Mouse (Mus musculus) stomach, embryonic 14.5 days (tissue): ENCODE results near the gene Zp3. TPM values are rescaled to one million over a fixed set of nuclear protein-coding genes. Genes with fewer than 3 reads are reported as not detected.

Experiments used
- ATAC-seq: fragments of 200-750 bp; cut with Nextera tagmentation; 2 replicates; pipeline ENCODE4 v1.8.0; 2017; ENCODE audit warnings: low read depth, moderate TSS enrichment; ENCODE audit not compliant: insufficient number of reproducible peaks, insufficient read depth, low FRiP score
- H3K27ac ChIP-seq: fragments of 300-500 bp; sonication (generic); 2 replicates; pipeline ENCODE4 v1.5.1; 2014; ENCODE audit warnings: mild to moderate bottlenecking, low read length, moderate library complexity, mixed read lengths
- H3K27me3 ChIP-seq: fragments of 300-500 bp; sonication (generic); 2 replicates; pipeline ENCODE4 v1.6.1; 2014; ENCODE audit warnings: low read length, control low read depth, mixed read lengths; ENCODE audit not compliant: control insufficient read depth, insufficient read depth
- H3K36me3 ChIP-seq: fragments of 300-500 bp; sonication (generic); 2 replicates; pipeline ENCODE4 v1.6.1; 2014; ENCODE audit warnings: mild to moderate bottlenecking, control low read depth, low read length, moderate library complexity, mixed read lengths; ENCODE audit not compliant: control insufficient read depth, insufficient read depth
- H3K4me1 ChIP-seq: fragments of 300-500 bp; sonication (generic); 2 replicates; pipeline ENCODE4 v1.6.1; 2014; ENCODE audit warnings: low read length, control low read depth, mixed read lengths; ENCODE audit not compliant: control insufficient read depth, insufficient read depth
- H3K4me2 ChIP-seq: fragments of 300-500 bp; sonication (generic); replicated peaks from 2 replicates; pipeline ENCODE4 v1.6.1; 2014; ENCODE audit warnings: low read depth, low read length, control low read depth
- H3K4me3 ChIP-seq: fragments of 300-500 bp; sonication (generic); 2 replicates; pipeline ENCODE4 v1.5.1; 2014; ENCODE audit warnings: low read depth, low read length, control low read depth
- H3K9ac ChIP-seq: fragments of 300-500 bp; sonication (generic); replicated peaks from 2 replicates; pipeline ENCODE4 v1.6.1; 2014; ENCODE audit warnings: low read depth, mild to moderate bottlenecking, control low read depth, low read length, moderate library complexity, mixed read lengths
- H3K9me3 ChIP-seq: fragments of 300-500 bp; sonication (generic); 2 replicates; pipeline ENCODE4 v1.6.1; 2016; ENCODE audit warnings: low read depth, low read length, control low read depth; ENCODE audit not compliant: control insufficient read depth
- WGBS: fragments of 180-500 bp; shearing (Covaris S2); extraction: QIAGEN DNeasy Blood & Tissue Kit; methylation state at CpG from one replicate; pipeline ENCODE4 v1.1.7; 2014; 5-methylcytosine and 5-hydroxymethylcytosine counted together
- polyA plus RNA-seq: library from polyadenylated mRNA; unstranded; fragments of >200 nt; fragmentation: Nextera tagmentation; extraction: Ambion mirVana; gene quantifications from 2 replicates; pipeline ENCODE4 v1.2.1, GENCODE M21; 2014

Zp3 gene
- polyA plus RNA-seq, 1 experiment from 2014 or later: not detected

- Histone ChIP-seq H3K4me1 (0 out of 2 replicates have a peak, but pooled peaks cover 3% of the 10 kb centered on the region), H3K9ac (no peak overlapping the region), H3K27me3 (no peaks in the 10 kb centered on the region), H3K36me3 (peaks cover 8% of the 10 kb centered on the region), H3K4me2 (no peak overlapping the region), H3K4me3 (no peak overlapping the region), H3K27ac (no peak overlapping the region), H3K9me3 (no peaks in the 10 kb centered on the region)
- WGBS: 94% methylated on average over 2 of the region's 2 CpGs
- ATAC-seq: no peak
Measured at GRCm38 (mm10) chr5:136018726-136019125, 38.8 kb downstream of the Zp3 start.

GRCm38 (mm10) chr5:136019907-136020306, 40.0 kb downstream of the Zp3 start:
- no peak overlapping the region for H3K9ac ChIP-seq
- H3K4me1 ChIP-seq: 0 out of 2 replicates have a peak, but pooled peaks cover 3% of the 10 kb centered on the region
- no peaks in the 10 kb centered on the region for H3K27me3 ChIP-seq
- no peak overlapping the region for H3K4me2 ChIP-seq
- H3K36me3 ChIP-seq: peaks cover 8% of the 10 kb centered on the region
- no peak overlapping the region for H3K27ac ChIP-seq
- peak; percentile 44; the same call in 1 of the 2 replicates for ATAC-seq
- H3K4me3 ChIP-seq: no peak overlapping the region
- H3K9me3 ChIP-seq: no peaks in the 10 kb centered on the region
- 29% methylated on average over 1 of the region's 1 CpGs for WGBS

- Histone ChIP-seq H3K4me2 (no peak overlapping the region), H3K4me3 (no peak overlapping the region), H3K27me3 (no peaks in the 10 kb centered on the region), H3K4me1 (no peaks in the 10 kb centered on the region), H3K27ac (no peak overlapping the region), H3K9me3 (no peaks in the 10 kb centered on the region), H3K9ac (no peak overlapping the region), H3K36me3 (peaks cover 16% of the 10 kb centered on the region)
- no peak for ATAC-seq
- 78% methylated on average over 3 of the region's 3 CpGs for WGBS
Measured at GRCm38 (mm10) chr5:136025712-136026111, 45.8 kb downstream of the Zp3 start.

GRCm38 (mm10) chr5:136026859-136027258, 47.0 kb downstream of the Zp3 start:
- H3K27me3 ChIP-seq: no peaks in the 10 kb centered on the region
- H3K9me3 ChIP-seq: no peaks in the 10 kb centered on the region
- H3K9ac ChIP-seq: no peak overlapping the region
- H3K27ac ChIP-seq: no peak overlapping the region
- H3K36me3 ChIP-seq: peaks cover 23% of the 10 kb centered on the region
- H3K4me2 ChIP-seq: no peak overlapping the region
- WGBS: 91% methylated on average over 9 of the region's 9 CpGs
- ATAC-seq: no peak
- no peak overlapping the region for H3K4me3 ChIP-seq
- H3K4me1 ChIP-seq: no peaks in the 10 kb centered on the region

- Histone ChIP-seq H3K4me1 (no peaks in the 10 kb centered on the region), H3K9ac (no peak overlapping the region), H3K9me3 (no peaks in the 10 kb centered on the region), H3K27me3 (no peaks in the 10 kb centered on the region), H3K27ac (no peak overlapping the region), H3K36me3 (peaks cover 32% of the 10 kb centered on the region), H3K4me2 (no peak overlapping the region), H3K4me3 (no peak overlapping the region)
- WGBS: 79% methylated on average over 11 of the region's 11 CpGs
- no peak for ATAC-seq
Measured at GRCm38 (mm10) chr5:136027612-136028311, 47.9 kb downstream of the Zp3 start.

- Histone ChIP-seq H3K36me3 (peaks cover 26% of the 10 kb centered on the region), H3K4me1 (no peaks in the 10 kb centered on the region), H3K9ac (no peak overlapping the region), H3K9me3 (no peaks in the 10 kb centered on the region), H3K27me3 (no peaks in the 10 kb centered on the region), H3K27ac (no peak overlapping the region), H3K4me2 (no peak overlapping the region), H3K4me3 (no peak overlapping the region)
- no peak for ATAC-seq
- 81% methylated on average over 4 of the region's 4 CpGs for WGBS
Measured at GRCm38 (mm10) chr5:136034868-136035267, 55.0 kb downstream of the Zp3 start.

- H3K9me3 ChIP-seq: no peaks in the 10 kb centered on the region
- no peaks in the 10 kb centered on the region for H3K4me1 ChIP-seq
- WGBS: 84% methylated on average over 1 of the region's 1 CpGs
- no peak for ATAC-seq
- no peak overlapping the region for H3K4me3 ChIP-seq
- no peaks in the 10 kb centered on the region for H3K27me3 ChIP-seq
- no peak overlapping the region for H3K27ac ChIP-seq
- H3K4me2 ChIP-seq: no peak overlapping the region
- no peak overlapping the region for H3K9ac ChIP-seq
- H3K36me3 ChIP-seq: peaks cover 21% of the 10 kb centered on the region
Measured at GRCm38 (mm10) chr5:136035285-136035684, 55.4 kb downstream of the Zp3 start.

- no peak overlapping the region for H3K4me3 ChIP-seq
- H3K4me1 ChIP-seq: no peaks in the 10 kb centered on the region
- WGBS: 89% methylated on average over 1 of the region's 1 CpGs
- no peak for ATAC-seq
- no peak overlapping the region for H3K4me2 ChIP-seq
- no peak overlapping the region for H3K27ac ChIP-seq
- no peak overlapping the region for H3K9ac ChIP-seq
- H3K9me3 ChIP-seq: no peaks in the 10 kb centered on the region
- peaks cover 12% of the 10 kb centered on the region for H3K36me3 ChIP-seq
- no peaks in the 10 kb centered on the region for H3K27me3 ChIP-seq
Measured at GRCm38 (mm10) chr5:136036667-136037066, 56.8 kb downstream of the Zp3 start.
